Mouse (Mus musculus) liver, embryonic 11.5 days (tissue): ENCODE measurements around the gene Lrrc18. TPM values are rescaled to one million over a fixed set of nuclear protein-coding genes. Genes with fewer than 3 reads are reported as not detected.

Source experiments
- ATAC-seq: fragments of 200-750 bp; cut with Nextera tagmentation; replicated peaks from 2 replicates; pipeline ENCODE4 v1.8.0; 2017; ENCODE audit warnings: moderate number of reproducible peaks, mild to moderate bottlenecking, moderate TSS enrichment, moderate library complexity; ENCODE audit not compliant: low FRiP score
- DNase-seq: peaks from one replicate; pipeline ENCODE4 v3.0.0-alpha.2; 2017; ENCODE audit warnings: low spot score
- H3K27ac ChIP-seq: fragments of 300-500 bp; sonication (generic); 2 replicates; pipeline ENCODE4 v1.5.1; 2014; ENCODE audit warnings: mild to moderate bottlenecking, low read depth, low read length, control low read depth
- H3K27me3 ChIP-seq: fragments of 300-500 bp; sonication (generic); replicated peaks from 2 replicates; pipeline ENCODE4 v1.6.1; 2014; ENCODE audit warnings: low read length, mixed read lengths; ENCODE audit not compliant: control insufficient read depth, insufficient read depth
- H3K36me3 ChIP-seq: fragments of 300-500 bp; sonication (generic); 2 replicates; pipeline ENCODE4 v1.6.1; 2014; ENCODE audit warnings: mild to moderate bottlenecking, low read length, moderate library complexity, mixed read lengths; ENCODE audit not compliant: control insufficient read depth, insufficient read depth
- H3K4me1 ChIP-seq: fragments of 300-500 bp; sonication (generic); replicated peaks from 2 replicates; pipeline ENCODE4 v1.6.1; 2014; ENCODE audit warnings: low read length, mixed read lengths; ENCODE audit not compliant: control insufficient read depth, insufficient read depth
- H3K4me2 ChIP-seq: fragments of 300-500 bp; sonication (generic); 2 replicates; pipeline ENCODE4 v1.6.1; 2014; ENCODE audit warnings: mild to moderate bottlenecking, control low read depth, moderate library complexity
- H3K4me3 ChIP-seq: fragments of 300-500 bp; sonication (generic); 2 replicates; pipeline ENCODE4 v1.5.1; 2014; ENCODE audit warnings: low read depth, low read length, control low read depth
- H3K9ac ChIP-seq: fragments of 300-500 bp; sonication (generic); 2 replicates; pipeline ENCODE4 v1.6.1; 2014; ENCODE audit warnings: low read depth, low read length, control low read depth
- H3K9me3 ChIP-seq: fragments of 300-500 bp; sonication (generic); 2 replicates; pipeline ENCODE4 v1.6.1; 2016; ENCODE audit warnings: low read length, inconsistent platforms, mixed read lengths; ENCODE audit not compliant: control insufficient read depth
- WGBS: fragments of 180-500 bp; shearing (Covaris S2); extraction: QIAGEN DNeasy Blood & Tissue Kit; methylation state at CpG from one replicate; pipeline ENCODE4 v1.1.7; 2014; 5-methylcytosine and 5-hydroxymethylcytosine counted together
- polyA plus RNA-seq: library from polyadenylated mRNA; unstranded; fragments of >200 nt; fragmentation: Nextera tagmentation; extraction: Ambion mirVana; gene quantifications from 2 replicates; pipeline ENCODE4 v1.2.1, GENCODE M21; 2014

The Lrrc18 gene
- polyA plus RNA-seq, 1 experiment from 2014 or later: 0.14 TPM

DNA sequence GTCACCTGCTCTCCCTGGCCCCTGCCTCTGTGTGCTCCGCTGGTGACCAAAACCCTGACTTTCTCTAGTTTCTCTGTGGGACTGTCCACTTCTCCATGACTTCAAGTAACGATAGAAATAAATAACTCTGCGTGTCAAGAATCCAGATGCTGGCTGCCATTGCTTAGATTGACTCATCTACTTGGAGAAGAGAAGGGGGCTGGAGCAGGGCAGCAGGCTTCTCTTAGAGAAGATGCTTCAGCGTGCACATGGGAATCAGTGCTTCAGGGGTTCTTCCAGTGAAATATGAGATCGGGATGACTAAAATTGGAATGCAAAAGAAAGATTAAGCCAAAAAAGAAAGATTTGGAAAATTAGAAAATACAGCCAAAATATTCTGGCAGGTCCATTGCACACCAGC, 28.4 kb downstream of the Lrrc18 start:
- Histone ChIP-seq H3K27me3 (no peaks in the 10 kb centered on the region), H3K9me3 (no peaks in the 10 kb centered on the region), H3K4me1 (no peaks in the 10 kb centered on the region), H3K4me2 (no peak overlapping the region), H3K27ac (no peak overlapping the region), H3K9ac (no peak overlapping the region), H3K4me3 (no peak overlapping the region), H3K36me3 (no peaks in the 10 kb centered on the region)
- DNase-seq: no peak
- no peak for ATAC-seq
- WGBS: 80% methylated on average over 5 of the region's 5 CpGs

- 51% methylated on average over 3 of the region's 3 CpGs for WGBS
- ATAC-seq: no peak
Observed at GRCm38 (mm10) chr14:33030849-33031248, 39.7 kb downstream of the Lrrc18 start.

DNA sequence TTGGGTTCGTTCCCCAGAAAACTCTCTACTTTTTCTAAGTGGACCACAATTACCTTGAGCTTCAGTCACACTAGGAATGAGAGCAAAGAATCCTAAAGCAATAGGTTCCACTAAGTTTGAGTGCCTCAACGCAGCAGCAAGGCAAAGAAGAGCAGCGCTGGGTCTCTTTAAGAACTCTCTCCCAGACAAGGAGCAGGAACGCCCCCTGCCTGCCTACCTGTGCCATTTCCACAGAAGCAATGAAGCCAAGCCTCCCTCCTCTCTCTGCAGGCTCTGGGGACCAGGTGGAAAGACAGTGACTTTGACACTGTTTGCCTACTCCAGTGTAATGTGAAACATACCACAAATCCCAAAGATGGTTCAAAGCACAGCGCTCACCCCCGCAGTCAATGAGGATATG, 42.2 kb downstream of the Lrrc18 start:
- no peak for ATAC-seq
- no peak for DNase-seq
- Histone ChIP-seq H3K9me3 (no peaks in the 10 kb centered on the region), H3K27me3 (no peaks in the 10 kb centered on the region), H3K4me1 (no peaks in the 10 kb centered on the region), H3K27ac (no peak overlapping the region), H3K9ac (no peak overlapping the region), H3K36me3 (no peaks in the 10 kb centered on the region), H3K4me2 (no peak overlapping the region), H3K4me3 (no peak overlapping the region)
- WGBS: 52% methylated on average over 6 of the region's 6 CpGs

More at GRCm38 (mm10) chr14:33030849-33031248, 39.7 kb downstream of the Lrrc18 start:
- no peaks in the 10 kb centered on the region for H3K4me1 ChIP-seq
- H3K36me3 ChIP-seq: no peaks in the 10 kb centered on the region
- no peak for DNase-seq
- no peaks in the 10 kb centered on the region for H3K9me3 ChIP-seq
- H3K4me2 ChIP-seq: no peak overlapping the region
- H3K4me3 ChIP-seq: no peak overlapping the region
- H3K27me3 ChIP-seq: no peaks in the 10 kb centered on the region
- no peak overlapping the region for H3K27ac ChIP-seq
- no peak overlapping the region for H3K9ac ChIP-seq

GRCm38 (mm10) chr14:33035386-33035785, 44.2 kb downstream of the Lrrc18 start:
- no peak overlapping the region for H3K4me3 ChIP-seq
- ATAC-seq: no peak
- DNase-seq: no peak
- no peak overlapping the region for H3K27ac ChIP-seq
- no peaks in the 10 kb centered on the region for H3K9me3 ChIP-seq
- no peaks in the 10 kb centered on the region for H3K27me3 ChIP-seq
- H3K4me2 ChIP-seq: no peak overlapping the region
- H3K36me3 ChIP-seq: no peaks in the 10 kb centered on the region
- H3K4me1 ChIP-seq: no peaks in the 10 kb centered on the region
- WGBS: 79% methylated on average over 5 of the region's 5 CpGs
- no peak overlapping the region for H3K9ac ChIP-seq

GRCm38 (mm10) chr14:33036811-33037210, 45.6 kb downstream of the Lrrc18 start:
- ATAC-seq: no peak

DNA sequence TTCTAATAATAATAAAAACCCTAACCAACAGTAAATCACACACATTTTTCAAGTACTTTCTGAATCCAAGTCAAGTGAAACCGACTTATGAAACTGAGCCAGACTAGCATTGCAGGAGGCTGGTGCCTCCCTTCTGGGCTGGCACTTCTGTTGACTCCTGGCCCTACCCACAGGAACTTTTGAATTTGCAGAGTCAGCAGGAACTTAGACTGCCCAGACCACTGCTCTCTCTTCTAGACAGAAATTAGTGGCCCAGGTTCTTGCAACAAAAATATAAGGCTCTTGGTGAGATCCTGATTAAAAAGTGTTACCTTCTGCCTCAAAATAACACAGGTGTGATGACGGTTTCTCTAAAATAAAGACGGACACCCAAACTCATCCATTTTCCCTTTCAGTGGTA, 54.0 kb downstream of the Lrrc18 start:
- no peaks in the 10 kb centered on the region for H3K36me3 ChIP-seq
- DNase-seq (no peak), ATAC-seq (no peak)
- H3K4me1 ChIP-seq: no peaks in the 10 kb centered on the region
- no peaks in the 10 kb centered on the region for H3K27me3 ChIP-seq
- no peak overlapping the region for H3K27ac ChIP-seq
- no peaks in the 10 kb centered on the region for H3K9me3 ChIP-seq
- WGBS: 84% methylated on average over 3 of the region's 3 CpGs
- no peak overlapping the region for H3K4me2 ChIP-seq
- H3K4me3 ChIP-seq: no peak overlapping the region
- no peak overlapping the region for H3K9ac ChIP-seq

More at GRCm38 (mm10) chr14:33036811-33037210, 45.6 kb downstream of the Lrrc18 start:
- 46% methylated on average over 3 of the region's 3 CpGs for WGBS
- Histone ChIP-seq H3K9ac (no peak overlapping the region), H3K4me3 (no peak overlapping the region), H3K27ac (no peak overlapping the region), H3K4me2 (no peak overlapping the region), H3K4me1 (no peaks in the 10 kb centered on the region), H3K27me3 (no peaks in the 10 kb centered on the region), H3K9me3 (no peaks in the 10 kb centered on the region), H3K36me3 (no peaks in the 10 kb centered on the region)
- no peak for DNase-seq

DNA sequence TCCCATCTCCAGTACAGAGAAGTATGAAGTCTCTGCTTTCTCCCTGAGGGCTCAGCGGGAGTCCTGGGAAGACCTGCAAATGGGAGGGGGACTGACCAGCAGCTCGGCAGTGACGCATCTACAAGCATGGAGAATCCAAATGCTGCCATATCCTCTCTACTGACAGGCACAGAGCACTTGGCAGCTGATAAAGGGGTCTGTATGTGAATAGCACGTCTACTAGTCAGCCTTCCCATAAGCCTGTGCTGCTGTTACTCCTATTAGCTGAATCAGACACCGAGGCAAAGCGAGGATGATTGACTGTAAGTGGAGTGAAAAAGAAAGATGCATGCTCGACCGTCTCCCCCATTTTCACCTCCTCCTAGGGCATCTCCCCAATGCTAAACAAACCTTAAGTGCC, 62.3 kb downstream of the Lrrc18 start:
- DNase-seq (no peak), ATAC-seq (no peak)
- no peaks in the 10 kb centered on the region for H3K27me3 ChIP-seq
- H3K4me1 ChIP-seq: no peaks in the 10 kb centered on the region
- H3K9ac ChIP-seq: no peak overlapping the region
- H3K4me2 ChIP-seq: no peak overlapping the region
- no peak overlapping the region for H3K27ac ChIP-seq
- H3K9me3 ChIP-seq: no peaks in the 10 kb centered on the region
- H3K36me3 ChIP-seq: no peaks in the 10 kb centered on the region
- H3K4me3 ChIP-seq: no peak overlapping the region
- 71% methylated on average over 8 of the region's 8 CpGs for WGBS

- DNase-seq: no peak
- Histone ChIP-seq H3K4me1 (no peaks in the 10 kb centered on the region), H3K4me2 (no peak overlapping the region), H3K36me3 (no peaks in the 10 kb centered on the region), H3K9me3 (no peaks in the 10 kb centered on the region), H3K4me3 (no peak overlapping the region), H3K9ac (no peak overlapping the region), H3K27me3 (no peaks in the 10 kb centered on the region), H3K27ac (no peak overlapping the region)
- ATAC-seq: no peak
- 89% methylated on average over 7 of the region's 7 CpGs for WGBS
Observed at GRCm38 (mm10) chr14:33058881-33059660, 67.9 kb downstream of the Lrrc18 start.

DNA sequence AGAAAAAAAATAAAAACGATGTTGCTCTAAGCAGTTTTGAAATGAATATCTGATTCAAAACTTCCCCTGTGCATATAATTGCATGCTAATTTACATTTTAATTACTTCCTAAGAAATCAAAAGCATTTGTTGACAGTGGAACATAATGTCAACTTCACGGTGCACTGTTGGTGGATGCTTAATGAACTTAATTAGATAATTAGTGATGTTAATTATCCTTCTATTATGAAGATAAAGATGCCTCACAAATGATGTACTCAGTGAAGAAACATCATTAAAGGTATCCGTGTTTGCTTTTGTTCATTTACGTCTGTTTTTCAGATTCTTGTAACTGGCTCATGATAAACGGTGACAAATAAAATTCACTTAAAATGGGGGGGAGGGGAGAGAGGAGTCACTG, 71.8 kb downstream of the Lrrc18 start:
- H3K4me3 ChIP-seq: no peak overlapping the region
- no peaks in the 10 kb centered on the region for H3K27me3 ChIP-seq
- H3K27ac ChIP-seq: no peak overlapping the region
- DNase-seq (no peak), ATAC-seq (no peak)
- no peaks in the 10 kb centered on the region for H3K36me3 ChIP-seq
- no peak overlapping the region for H3K4me2 ChIP-seq
- 82% methylated on average over 5 of the region's 5 CpGs for WGBS
- H3K4me1 ChIP-seq: no peaks in the 10 kb centered on the region
- no peak overlapping the region for H3K9ac ChIP-seq
- no peaks in the 10 kb centered on the region for H3K9me3 ChIP-seq
